Mouse (Mus musculus): ENCODE measurements around the gene Fads1.
A peak's percentile ranks its signal among the peaks of the same experiment; 100 is the strongest.

Fads1 gene

GRCm38 (mm10) chr19:10176477-10176876 lies 6.2 kb upstream of the Fads1 start:
- no peak for DNase-seq (ENCODE audit: extremely low spot score, low read depth, low spot score)

DNA sequence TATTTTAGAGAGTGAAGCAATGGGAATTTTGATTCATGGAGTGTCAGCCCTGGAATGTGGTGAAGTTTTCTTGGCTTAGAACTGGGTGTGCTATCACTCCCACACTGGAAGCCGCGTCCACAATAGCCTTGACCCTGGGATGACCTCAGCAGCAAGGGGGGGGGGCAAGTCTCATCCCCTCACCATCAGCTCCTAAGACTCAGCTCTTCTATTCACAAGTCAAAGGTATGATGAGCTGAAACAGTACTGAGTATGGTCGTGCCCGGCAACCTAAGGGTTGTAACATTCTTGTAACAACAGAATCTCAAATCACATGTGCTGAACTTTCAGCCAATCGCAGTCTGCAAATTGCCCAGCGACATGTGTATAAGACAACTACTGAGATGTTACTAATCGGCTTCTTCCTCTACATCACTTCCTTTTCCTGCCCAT lies 5.7 kb upstream of the Fads1 start:
- no peak for DNase-seq (ENCODE audit: extremely low spot score, low read depth, low spot score)

DNA sequence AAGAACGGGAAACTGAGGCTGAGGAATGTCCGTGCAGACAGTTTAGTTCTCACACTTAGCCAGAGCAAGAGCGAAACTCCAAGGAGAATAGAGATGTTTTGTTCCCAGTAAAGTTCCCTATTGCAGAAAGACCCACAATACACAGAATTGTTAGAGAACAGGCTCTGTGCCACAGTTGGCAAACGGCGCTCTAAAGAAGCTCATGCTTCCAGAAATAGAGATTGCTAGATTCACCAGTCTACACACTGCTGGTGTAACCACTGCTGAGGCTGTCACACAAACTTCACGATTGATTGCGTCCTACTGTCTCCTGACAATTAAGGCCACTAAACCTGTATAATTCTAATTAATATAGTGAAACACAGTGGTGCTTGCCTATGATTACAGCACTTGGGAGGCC lies 1.5 kb upstream of the Fads1 start:
- DNase-seq (ENCODE audit: extremely low spot score, low read depth, low spot score), result no peak

- no peak for DNase-seq (ENCODE audit: extremely low spot score, low read depth, low spot score)
Observed at GRCm38 (mm10) chr19:10182142-10182541, 546 bp upstream of the Fads1 start.

DNA sequence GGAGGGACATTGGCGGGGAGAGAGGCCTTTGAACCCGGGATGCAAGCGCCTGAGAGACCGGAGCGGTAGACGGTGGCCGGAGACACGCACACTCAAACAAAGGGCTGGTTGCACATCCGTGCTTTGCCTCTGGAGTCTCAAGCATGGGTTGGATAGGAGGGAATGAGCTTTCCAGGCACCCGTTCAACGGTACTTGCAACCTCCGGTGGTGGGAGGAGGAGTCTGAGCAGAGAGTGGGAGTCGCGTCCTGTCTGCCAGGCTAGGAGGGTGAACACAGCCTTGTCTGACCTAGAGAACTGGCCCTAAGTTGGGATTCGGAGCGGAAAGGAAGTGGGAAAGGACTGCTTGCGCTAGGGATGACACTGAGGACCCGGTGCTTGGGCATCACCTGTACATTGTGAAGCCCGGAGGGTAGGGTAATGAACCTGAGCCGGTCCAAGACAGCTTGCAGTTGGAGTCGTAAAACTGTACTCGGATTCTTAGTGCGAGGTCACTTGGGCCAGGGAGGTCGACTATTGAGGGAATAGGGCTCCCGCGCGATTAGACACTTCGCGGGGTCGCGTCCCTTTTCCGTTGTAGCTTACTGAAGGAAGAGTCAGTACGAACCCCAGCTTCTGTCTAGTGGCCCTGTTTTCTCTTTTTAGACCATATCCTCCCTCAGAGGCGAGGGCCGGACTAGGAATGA lies 753 bp downstream of the Fads1 start:
- DNase-seq (ENCODE audit: extremely low spot score, low read depth, low spot score), result no peak

GRCm38 (mm10) chr19:10184096-10184495 lies 1.4 kb downstream of the Fads1 start:
- no peak for DNase-seq (ENCODE audit: extremely low spot score, low read depth, low spot score)

GRCm38 (mm10) chr19:10185876-10186275 lies 3.2 kb downstream of the Fads1 start:
- no peak for DNase-seq (ENCODE audit: extremely low spot score, low read depth, low spot score)

GRCm38 (mm10) chr19:10186569-10186968 lies 3.9 kb downstream of the Fads1 start:
- DNase-seq (ENCODE audit: extremely low spot score, low read depth, low spot score), result no peak

DNA sequence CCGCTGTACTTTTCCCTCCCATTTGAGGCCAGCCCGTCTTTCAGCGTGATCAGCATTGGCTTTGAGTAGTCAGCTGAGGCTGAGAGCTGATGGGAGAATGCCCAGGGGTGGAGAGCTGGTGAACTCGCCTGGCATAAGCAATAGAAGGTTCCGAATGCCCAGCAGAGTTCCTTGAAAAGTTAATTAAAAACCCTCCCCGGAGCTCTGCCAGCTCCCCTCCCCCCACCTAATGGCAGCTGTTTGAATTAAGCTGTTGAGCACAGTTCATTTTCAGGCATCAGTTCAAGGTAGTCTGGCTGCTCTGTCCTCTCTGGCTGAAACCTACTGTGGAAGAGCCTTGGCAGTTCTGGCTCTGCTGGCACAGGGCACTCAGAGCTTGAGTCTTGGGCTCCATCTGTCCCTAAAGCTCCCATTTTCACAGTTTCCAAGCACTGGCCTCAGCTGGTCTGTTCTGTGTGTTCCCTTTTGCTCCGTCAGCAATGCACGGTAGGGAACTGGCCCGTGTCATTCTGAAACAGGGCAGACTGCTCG lies 5.7 kb downstream of the Fads1 start:
- no peak for DNase-seq (ENCODE audit: extremely low spot score, low read depth, low spot score)

DNA sequence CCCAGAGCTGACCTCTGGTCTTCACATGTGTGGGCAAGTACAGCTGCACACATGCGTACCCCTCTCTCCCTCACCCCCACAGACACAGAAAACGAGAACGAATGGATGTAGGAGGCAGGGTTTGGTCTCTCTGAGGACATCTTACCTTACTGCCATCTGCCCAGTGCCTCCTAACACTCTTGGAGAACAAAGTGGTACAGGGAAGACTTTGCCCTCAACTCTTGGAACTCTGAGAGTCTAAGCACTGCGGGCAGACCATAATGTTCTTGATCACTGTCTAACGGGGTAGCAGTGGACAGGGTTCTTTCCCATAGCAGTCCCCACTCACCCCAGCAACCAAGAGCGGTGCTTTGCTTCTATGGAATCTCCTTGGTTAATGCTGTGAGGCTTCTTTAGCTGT lies 6.3 kb downstream of the Fads1 start:
- no peak for DNase-seq (ENCODE audit: extremely low spot score, low read depth, low spot score)

DNA sequence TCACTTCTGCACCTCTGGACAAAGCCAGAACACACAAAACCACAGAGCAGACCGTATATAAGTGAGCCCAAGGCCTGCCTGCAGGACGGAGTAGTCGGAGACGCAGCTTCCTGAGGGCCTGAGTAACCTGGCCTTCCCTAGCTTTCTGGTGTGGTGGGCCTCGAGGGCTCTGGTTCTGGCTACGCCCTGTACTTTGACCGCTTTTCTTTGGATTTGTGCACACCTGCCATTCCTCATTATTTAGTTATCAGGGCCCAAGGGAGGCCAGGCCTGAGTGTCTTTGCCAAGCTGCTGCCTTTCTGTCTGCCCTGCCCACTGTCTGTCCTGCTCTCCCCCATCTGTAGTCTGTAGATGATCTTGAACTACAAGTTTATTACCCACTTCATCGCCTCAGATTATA lies 7.3 kb downstream of the Fads1 start:
- DNase-seq (ENCODE audit: extremely low spot score, low read depth, low spot score), result no peak

GRCm38 (mm10) chr19:10190796-10191195 lies 8.1 kb downstream of the Fads1 start:
- DNase-seq (ENCODE audit: extremely low spot score, low read depth, low spot score), result no peak

DNA sequence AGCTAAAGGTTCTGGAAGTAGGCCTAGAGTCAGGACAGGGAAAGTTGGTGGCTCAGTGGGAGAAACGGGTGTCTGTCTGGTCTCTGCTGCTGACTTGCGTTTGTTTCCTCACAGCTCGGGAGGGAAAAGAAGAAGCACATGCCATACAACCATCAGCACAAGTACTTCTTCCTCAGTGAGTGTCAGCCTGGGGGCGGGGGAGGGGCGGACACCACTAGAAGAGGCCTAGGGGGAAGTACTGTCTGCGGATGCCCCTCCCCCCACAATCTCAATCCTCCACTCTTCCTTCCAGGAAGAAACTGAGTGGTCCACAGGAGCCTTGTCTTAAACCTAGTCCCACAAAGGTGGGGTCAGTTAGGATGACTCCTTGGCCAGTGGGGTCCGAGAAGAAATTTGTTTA lies 8.6 kb downstream of the Fads1 start:
- DNase-seq (ENCODE audit: extremely low spot score, low read depth, low spot score), result no peak

GRCm38 (mm10) chr19:10194337-10194736 lies 11.6 kb downstream of the Fads1 start:
- no peak for DNase-seq (ENCODE audit: extremely low spot score, low read depth, low spot score)

GRCm38 (mm10) chr19:10195252-10195651 lies 12.6 kb downstream of the Fads1 start:
- no peak for DNase-seq (ENCODE audit: extremely low spot score, low read depth, low spot score)

- DNase-seq (ENCODE audit: extremely low spot score, low read depth, low spot score), result no peak
Observed at GRCm38 (mm10) chr19:10197130-10197529, 14.4 kb downstream of the Fads1 start.

DNA sequence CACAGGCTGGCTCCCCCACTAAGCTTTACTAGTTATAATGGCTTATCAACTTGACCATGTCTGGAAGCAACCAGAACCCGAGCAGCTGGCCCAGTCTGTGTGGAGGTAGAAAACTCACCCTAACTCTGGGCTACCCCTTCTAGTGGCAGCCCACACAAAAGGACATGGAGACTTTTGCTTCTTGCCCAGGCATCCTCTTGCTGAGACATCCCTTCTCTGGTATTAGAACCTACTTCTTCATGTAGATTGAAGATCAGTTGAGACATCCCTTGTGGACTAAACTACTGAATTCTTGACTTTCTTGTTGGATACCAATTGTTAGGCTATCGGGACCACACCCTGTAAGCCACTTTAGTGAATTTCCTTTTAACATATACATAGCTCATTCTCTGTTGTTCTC lies 15.6 kb downstream of the Fads1 start:
- no peak for DNase-seq (ENCODE audit: extremely low spot score, low read depth, low spot score)

- no peak for DNase-seq (ENCODE audit: extremely low spot score, low read depth, low spot score)
Observed at GRCm38 (mm10) chr19:10198723-10199122, 16.0 kb downstream of the Fads1 start.

GRCm38 (mm10) chr19:10203146-10203847 lies 20.6 kb downstream of the Fads1 start:
- no peak for DNase-seq (ENCODE audit: extremely low spot score, low read depth, low spot score)

- DNase-seq (ENCODE audit: extremely low spot score, low read depth, low spot score), result peak; percentile 77
Observed at GRCm38 (mm10) chr19:10203848-10204615, 21.3 kb downstream of the Fads1 start, which contains the start of the genes Tmem258 and Fen1. Tmem258 (plus strand) TSS chr19:10204014. Fen1 (minus strand) TSS chr19:10204169.

GRCm38 (mm10) chr19:10204616-10205001 lies 21.9 kb downstream of the Fads1 start:
- DNase-seq (ENCODE audit: extremely low spot score, low read depth, low spot score), result no peak

DNA sequence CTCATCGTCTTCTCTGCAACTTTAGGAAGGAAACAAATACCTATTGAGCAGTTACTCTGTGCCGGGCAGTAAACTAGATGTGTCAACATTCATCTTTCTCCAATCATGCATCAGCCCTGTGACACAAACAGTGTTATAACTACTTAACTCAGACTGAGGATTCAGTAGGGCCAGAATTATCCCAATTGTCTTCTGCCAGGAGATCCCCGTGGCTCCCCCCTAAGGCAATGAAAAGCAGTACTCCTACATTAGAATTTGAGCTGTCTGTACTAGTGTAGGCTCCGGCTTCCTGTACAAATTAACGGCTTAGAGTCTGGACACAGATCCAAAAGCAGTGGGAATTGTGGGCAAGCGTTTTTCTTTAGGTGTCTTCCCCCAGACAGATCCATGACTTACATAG lies 22.4 kb downstream of the Fads1 start:
- DNase-seq (ENCODE audit: extremely low spot score, low read depth, low spot score), result no peak

Data from hindlimb bud, embryonic 11.5 days (tissue).